Mouse (Mus musculus) liver, adult 2 months (tissue): Measurements from ENCODE around the gene Ltbp4. TPM values are rescaled to one million over a fixed set of nuclear protein-coding genes. Genes with fewer than 3 reads are reported as not detected.

Experiments used
- DNase-seq: peaks from one replicate; pipeline ENCODE4 v3.0.0-alpha.2; 2011; ENCODE audit warnings: low read depth, low spot score; ENCODE audit errors: extremely low read depth
- H3K27ac ChIP-seq: fragments of 200-500 bp; replicated peaks from 2 replicates; pipeline ENCODE4 v1.5.1; 2012; ENCODE audit warnings: low read depth, mild to moderate bottlenecking, control low read depth, inconsistent platforms, low read length; ENCODE audit not compliant: insufficient read depth
- H3K27me3 ChIP-seq: fragments of 200-500 bp; 2 replicates; pipeline ENCODE4 v1.6.1; 2012; ENCODE audit warnings: mild to moderate bottlenecking, moderate library complexity, low read length, inconsistent platforms; ENCODE audit not compliant: control insufficient read depth, insufficient read depth
- H3K36me3 ChIP-seq: fragments of 200-500 bp; 2 replicates; pipeline ENCODE4 v1.6.1; 2012; ENCODE audit warnings: low read length, inconsistent platforms; ENCODE audit not compliant: control insufficient read depth, insufficient read depth
- H3K4me1 ChIP-seq: fragments of 200-500 bp; 2 replicates; pipeline ENCODE4 v1.6.1; 2011; ENCODE audit warnings: low read length; ENCODE audit not compliant: control insufficient read depth, insufficient read depth
- H3K4me3 ChIP-seq: fragments of 200-500 bp; 2 replicates; pipeline ENCODE4 v1.5.1; 2011; ENCODE audit warnings: low read depth, mild to moderate bottlenecking, control low read depth, low read length, moderate library complexity; ENCODE audit not compliant: insufficient read depth
- H3K79me2 ChIP-seq: fragments of 200-500 bp; 2 replicates; pipeline ENCODE4 v1.6.1; 2012; ENCODE audit warnings: inconsistent platforms, mild to moderate bottlenecking, low read length, moderate library complexity; ENCODE audit not compliant: control insufficient read depth, insufficient read depth
- H3K9ac ChIP-seq: fragments of 200-500 bp; 2 replicates; pipeline ENCODE4 v1.6.1; 2012; ENCODE audit warnings: low read depth, mild to moderate bottlenecking, control low read depth, inconsistent platforms, low read length
- CTCF ChIP-seq: fragments of 200-500 bp; IDR thresholded peaks from 2 replicates; pipeline ENCODE4 v1.5.1; 2011; ENCODE audit warnings: low read depth, low read length, control low read depth
- POLR2A ChIP-seq: fragments of 200-500 bp; IDR thresholded peaks from 2 replicates; pipeline ENCODE4 v1.6.1; 2011; ENCODE audit warnings: low read length, control low read depth; ENCODE audit not compliant: insufficient read depth; ENCODE audit errors: extremely low read depth
- WGBS: fragments of 180-500 bp; shearing (Covaris S2); methylation state at CpG from one replicate; pipeline ENCODE4 v1.1.7; 2018; 5-methylcytosine and 5-hydroxymethylcytosine counted together
- polyA plus RNA-seq: library from polyadenylated mRNA; depleted of rRNA; stranded (reverse); fragments of >200 nt; gene quantifications from 2 replicates; pipeline ENCODE4 v1.2.3, GENCODE M21; 2012; rRNA removed
- total RNA-seq: library from RNA; depleted of rRNA; stranded (reverse); fragments of >200 nt; gene quantifications from 2 replicates; pipeline ENCODE4 v1.2.3, GENCODE M21; 2014; rRNA removed

The Ltbp4 gene
- total RNA-seq (9.4 and 24.2 TPM in 2 replicates), polyA plus RNA-seq (29.2 and 32.5 TPM in 2 replicates)

GRCm38 (mm10) chr7:27337175-27337853 is at the start of gene Ltbp4:
Ltbp4 (minus strand) TSS chr7:27337692.
- no peak for TF ChIP-seq CTCF
- TF ChIP-seq POLR2A = no peak
- Histone ChIP-seq H3K27me3 (peaks cover 8% of the 10 kb centered on the region), H3K4me3 (no peak within 1 kb of the TSS), H3K4me1 (no peaks in the 10 kb centered on the region), H3K27ac (no peak within 1 kb of the TSS), H3K79me2 (no peaks in the 10 kb centered on the region), H3K9ac (no peak within 1 kb of the TSS), H3K36me3 (no peaks in the 10 kb centered on the region)
- WGBS = 3% methylated on average over 35 of the region's 36 CpGs
- DNase-seq = peak; percentile 34

DNA sequence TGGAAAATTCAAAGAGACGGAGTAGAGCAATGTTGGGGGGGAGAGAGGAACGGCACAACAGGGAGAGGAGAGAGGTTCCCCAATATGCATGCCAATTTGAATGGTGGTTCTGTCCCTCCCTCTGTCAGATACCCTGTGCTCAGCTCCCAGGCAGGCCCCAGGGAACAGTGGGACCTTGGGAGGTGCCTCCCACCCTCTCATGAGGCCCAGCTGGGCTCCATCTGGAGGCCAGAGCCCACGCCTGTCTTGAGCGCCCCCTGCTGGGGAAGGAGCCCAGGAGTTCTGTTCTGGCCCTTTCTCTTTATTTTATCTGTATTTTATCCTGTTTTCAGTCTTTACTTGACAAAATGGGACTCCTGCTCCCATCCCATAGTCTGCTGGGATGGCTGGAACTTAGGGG is 47.2 kb upstream of the Ltbp4 start:
- TF ChIP-seq POLR2A = no peak
- TF ChIP-seq CTCF = peak; percentile 87
- no peaks in the 10 kb centered on the region for H3K79me2 ChIP-seq
- H3K9ac ChIP-seq = no peak overlapping the region
- H3K4me1 ChIP-seq = no peaks in the 10 kb centered on the region
- no peak overlapping the region for H3K4me3 ChIP-seq
- no peaks in the 10 kb centered on the region for H3K36me3 ChIP-seq
- 42% methylated on average over 4 of the region's 4 CpGs for WGBS
- H3K27ac ChIP-seq = no peak overlapping the region
- no peaks in the 10 kb centered on the region for H3K27me3 ChIP-seq
- DNase-seq = no peak

DNA sequence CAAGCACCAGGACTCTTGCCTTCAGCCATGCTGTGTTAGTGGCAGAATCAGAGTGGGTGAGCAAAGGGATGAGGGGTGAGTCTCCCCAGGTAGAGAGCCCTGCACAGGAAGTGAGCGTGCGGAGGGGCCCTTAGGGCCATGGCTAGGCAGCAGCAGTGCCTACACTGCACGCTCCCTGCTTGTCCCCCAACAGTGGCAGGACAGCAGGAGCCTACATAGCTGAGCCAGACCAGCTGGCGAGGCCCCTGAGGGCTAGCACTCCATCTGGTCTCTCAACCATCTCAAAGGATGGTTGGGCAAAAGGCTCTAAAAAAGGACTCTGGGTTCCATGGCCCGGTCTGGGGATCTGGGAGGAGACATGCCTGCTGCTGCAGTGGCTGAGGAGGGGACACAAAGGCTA is 46.6 kb upstream of the Ltbp4 start:
- no peaks in the 10 kb centered on the region for H3K79me2 ChIP-seq
- H3K4me1 ChIP-seq = no peaks in the 10 kb centered on the region
- no peak for DNase-seq
- TF ChIP-seq POLR2A = no peak
- no peak for TF ChIP-seq CTCF
- no peaks in the 10 kb centered on the region for H3K36me3 ChIP-seq
- no peak overlapping the region for H3K27ac ChIP-seq
- H3K4me3 ChIP-seq = no peak overlapping the region
- no peaks in the 10 kb centered on the region for H3K27me3 ChIP-seq
- WGBS = 94% methylated on average over 5 of the region's 5 CpGs
- H3K9ac ChIP-seq = no peak overlapping the region

- H3K4me3 ChIP-seq = no peak overlapping the region
- H3K79me2 ChIP-seq = no peaks in the 10 kb centered on the region
- no peaks in the 10 kb centered on the region for H3K27me3 ChIP-seq
- 91% methylated on average over 1 of the region's 1 CpGs for WGBS
- no peak for TF ChIP-seq CTCF
- no peaks in the 10 kb centered on the region for H3K4me1 ChIP-seq
- no peak overlapping the region for H3K9ac ChIP-seq
- DNase-seq = no peak
- no peak overlapping the region for H3K27ac ChIP-seq
- no peaks in the 10 kb centered on the region for H3K36me3 ChIP-seq
These were observed 45.7 kb upstream of the Ltbp4 start for GRCm38 (mm10) chr7:27383233-27383632.

DNA sequence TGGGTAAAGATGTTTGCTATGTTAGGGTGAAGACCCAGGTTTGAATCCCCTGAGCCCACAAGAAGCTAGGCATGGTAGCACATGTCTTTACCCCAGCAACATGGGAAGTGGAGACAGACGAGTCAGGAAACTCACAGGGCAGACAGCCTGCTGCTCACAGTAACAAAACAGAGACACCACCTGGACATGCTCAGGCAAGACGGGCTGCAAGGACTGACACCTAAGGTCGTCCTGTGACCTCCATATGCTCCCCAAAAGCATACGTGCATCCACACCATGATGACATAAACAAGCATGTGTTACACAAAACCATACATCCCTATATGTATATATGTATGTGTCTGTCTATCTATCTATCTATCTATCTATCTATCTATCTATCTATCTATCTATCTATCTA is 44.1 kb upstream of the Ltbp4 start:
- DNase-seq = no peak
- Histone ChIP-seq H3K9ac (no peak overlapping the region), H3K27ac (no peak overlapping the region), H3K36me3 (no peaks in the 10 kb centered on the region), H3K79me2 (no peaks in the 10 kb centered on the region), H3K27me3 (0 out of 2 replicates have a peak, but pooled peaks cover 3% of the 10 kb centered on the region), H3K4me1 (no peaks in the 10 kb centered on the region), H3K4me3 (no peak overlapping the region)
- 72% methylated on average over 4 of the region's 4 CpGs for WGBS
- TF ChIP-seq CTCF = no peak
- no peak for TF ChIP-seq POLR2A

GRCm38 (mm10) chr7:27381009-27381408 is 43.5 kb upstream of the Ltbp4 start:
- Histone ChIP-seq H3K27me3 (0 out of 2 replicates have a peak, but pooled peaks cover 4% of the 10 kb centered on the region), H3K9ac (no peak overlapping the region), H3K79me2 (no peaks in the 10 kb centered on the region), H3K36me3 (no peaks in the 10 kb centered on the region), H3K4me3 (no peak overlapping the region), H3K27ac (no peak overlapping the region), H3K4me1 (no peaks in the 10 kb centered on the region)
- 31% methylated on average over 1 of the region's 1 CpGs for WGBS
- TF ChIP-seq POLR2A = no peak
- no peak for TF ChIP-seq CTCF
- DNase-seq = no peak
